Mouse (Mus musculus): ENCODE data around the gene Olfr156.
"Not testable (repeated sequence)": the region's sequence is repeated elsewhere in the genome, so short reads cannot be mapped to it uniquely, and the experiment has no call there.

Olfr156 gene

DNA sequence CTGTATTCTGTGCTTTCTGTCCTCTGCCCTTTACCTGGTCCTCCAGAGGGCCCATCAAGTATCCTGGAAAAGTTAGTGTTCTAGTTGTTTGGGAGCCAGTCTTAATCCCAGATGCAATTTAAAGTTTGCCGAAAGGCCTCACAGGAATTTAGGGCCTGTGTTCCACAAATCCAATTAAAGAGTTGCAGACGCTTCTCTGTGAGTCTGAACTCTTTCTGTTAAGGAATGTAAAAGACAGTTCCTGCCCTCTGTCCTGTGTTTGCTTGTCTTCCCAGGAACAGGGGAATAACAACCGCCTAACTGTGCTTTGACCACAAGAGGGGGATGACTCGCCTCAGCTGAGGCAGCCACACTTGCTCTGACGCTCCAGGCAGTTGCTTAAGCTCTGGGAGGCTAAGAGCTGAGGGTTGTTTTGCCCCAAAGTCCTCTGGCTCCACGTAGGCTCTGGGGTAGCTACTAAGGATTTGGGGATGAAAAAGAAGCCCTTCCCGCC, at the start of gene Olfr156:
Olfr156 (minus strand) TSS at position 51 of the 493 bp plus-strand sequence.
- DNase-seq (ENCODE audit: low spot score in 2 of 2), result no peak

- DNase-seq (ENCODE audit: low spot score in 2 of 2), result no peak
Observed at GRCm38 (mm10) chr4:43869821-43870220, 46.1 kb upstream of the Olfr156 start.

DNA sequence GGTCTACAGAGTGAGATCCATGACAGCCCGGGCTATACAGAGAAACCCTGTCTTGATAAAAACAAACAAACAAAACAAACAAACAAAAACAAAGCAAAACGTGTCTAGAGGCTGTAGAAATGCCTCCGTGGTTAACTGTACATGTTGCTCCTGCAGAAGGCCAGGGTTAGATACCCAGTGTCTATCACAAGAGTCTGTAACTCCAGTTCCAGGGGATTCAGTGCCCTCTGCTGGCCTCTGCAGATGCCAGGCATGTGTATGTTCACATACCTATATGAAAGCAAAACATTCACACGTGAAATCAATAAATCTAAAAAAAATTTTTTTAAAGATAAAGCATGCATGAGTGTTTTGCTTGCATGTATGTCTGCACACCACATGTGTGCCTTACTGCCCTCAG, 39.6 kb upstream of the Olfr156 start:
- DNase-seq (ENCODE audit: low spot score in 2 of 2), result no peak

DNA sequence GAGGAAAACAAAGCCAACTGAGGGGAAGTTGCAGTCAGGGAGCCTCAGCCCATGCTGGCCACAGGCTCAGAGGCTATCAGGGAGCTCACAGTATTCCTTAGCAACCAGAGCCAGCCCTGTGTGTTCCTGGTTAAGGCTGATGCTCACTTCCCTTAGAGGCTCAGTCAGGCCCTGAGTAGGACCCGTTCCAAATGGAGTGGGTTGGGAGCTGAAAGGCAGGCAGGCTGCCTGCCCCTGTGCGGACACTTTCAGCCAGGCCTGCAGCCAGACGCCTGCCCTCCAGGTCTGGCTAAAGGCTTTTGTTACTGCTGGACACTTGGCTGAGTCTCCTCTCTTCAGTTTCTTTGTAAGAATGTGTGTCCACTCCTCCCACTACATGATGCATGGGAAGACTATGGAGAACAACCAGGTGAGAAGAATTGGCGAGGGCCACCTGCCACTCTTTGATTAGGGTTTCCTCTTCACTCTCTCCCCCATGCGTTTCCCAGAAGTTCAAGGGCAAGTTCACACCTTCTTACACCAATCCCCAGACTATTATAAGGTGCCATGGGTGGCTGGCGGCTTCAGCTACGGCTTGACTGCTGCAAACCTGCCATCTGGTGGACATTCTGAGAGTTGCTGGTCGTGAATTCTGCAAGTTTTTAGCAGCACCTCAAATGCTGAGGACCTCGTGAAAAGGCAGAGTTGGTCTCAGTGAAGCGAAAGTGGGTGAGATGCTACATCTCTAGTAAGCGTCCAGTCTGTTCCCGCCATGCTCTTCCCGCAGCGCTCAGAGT, 37.2 kb upstream of the Olfr156 start:
- peak; percentile 27 to 68 for DNase-seq (ENCODE audit: low spot score in 2 of 2)

GRCm38 (mm10) chr4:43859886-43860285, 36.2 kb upstream of the Olfr156 start:
- DNase-seq (ENCODE audit: low spot score in 2 of 2), result no peak

GRCm38 (mm10) chr4:43854101-43854500, 30.4 kb upstream of the Olfr156 start:
- no peak for DNase-seq (ENCODE audit: low spot score in 2 of 2)

- DNase-seq (ENCODE audit: low spot score in 2 of 2), result no peak
Observed at GRCm38 (mm10) chr4:43851265-43851664, 27.6 kb upstream of the Olfr156 start, which contains the start of gene Olfr155. Gene Olfr155, plus strand, starts transcription at chr4:43851565.

- no peak for DNase-seq (ENCODE audit: low spot score in 2 of 2)
Observed at GRCm38 (mm10) chr4:43840101-43840500, 16.4 kb upstream of the Olfr156 start, which contains the start of gene Olfr157. Gene Olfr157, minus strand, starts transcription at chr4:43840201.

DNA sequence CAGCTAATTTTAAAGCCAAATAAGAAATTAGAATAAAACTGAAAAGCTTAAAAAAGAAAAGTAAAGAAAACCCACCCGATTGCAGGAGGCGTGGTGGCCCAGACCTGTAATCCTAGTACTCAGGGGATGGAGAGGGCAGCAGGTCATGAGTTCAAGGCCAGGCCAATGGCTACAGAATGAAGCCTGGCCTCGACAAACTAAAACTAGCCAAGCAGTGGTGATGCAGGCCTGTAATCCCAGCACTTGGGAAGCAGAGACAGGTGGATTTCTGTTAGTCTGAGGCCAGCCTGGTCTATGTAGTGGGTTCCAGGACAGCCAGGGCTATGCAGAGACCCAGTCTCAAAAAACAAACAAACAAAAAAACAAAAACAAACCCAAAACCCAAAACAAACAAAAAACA, 14.6 kb upstream of the Olfr156 start:
- no peak for DNase-seq (ENCODE audit: low spot score in 2 of 2)

DNA sequence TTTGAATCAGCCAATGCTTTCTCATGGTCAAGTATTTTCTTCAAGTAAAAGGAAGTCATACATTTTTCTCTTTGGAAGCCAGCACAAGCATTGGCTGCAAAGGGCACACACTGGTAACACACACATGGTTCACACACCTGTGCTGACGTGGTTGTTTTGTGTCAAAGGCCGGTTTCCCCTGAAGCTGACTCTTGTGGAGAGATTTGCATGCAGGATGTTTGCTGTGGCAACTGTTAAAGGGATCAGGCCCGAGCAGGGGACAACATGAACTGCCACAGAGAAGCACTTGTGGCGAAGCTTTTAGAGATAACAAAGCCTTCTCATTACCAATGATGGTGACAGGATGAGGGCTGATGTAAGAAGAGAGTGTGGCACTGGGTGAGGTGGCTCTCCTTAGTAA, 11.1 kb upstream of the Olfr156 start:
- no peak for DNase-seq (ENCODE audit: low spot score in 2 of 2)

- no peak for DNase-seq (ENCODE audit: low spot score in 2 of 2)
Observed at GRCm38 (mm10) chr4:43833752-43834151, 10.1 kb upstream of the Olfr156 start.

DNA sequence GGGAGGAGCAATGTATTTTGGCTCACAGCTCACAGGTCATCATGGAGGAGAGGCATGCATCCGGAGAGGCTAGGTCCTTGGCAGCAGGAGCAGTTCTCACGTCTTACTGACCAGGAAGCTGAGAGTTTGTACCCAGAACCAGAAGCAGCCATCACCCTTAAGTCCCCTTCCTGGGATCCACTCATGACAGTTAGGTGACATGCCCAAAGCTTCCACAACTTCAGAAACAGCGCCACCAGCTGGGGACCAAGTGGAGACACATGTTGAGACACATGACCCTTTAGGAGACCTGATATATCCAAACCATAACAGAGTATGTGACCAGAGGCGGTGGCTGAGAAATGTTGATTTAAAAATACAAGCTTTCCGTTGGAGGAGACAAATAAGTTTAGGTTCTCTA, 8.3 kb upstream of the Olfr156 start:
- DNase-seq (ENCODE audit: low spot score in 2 of 2), result no peak

DNA sequence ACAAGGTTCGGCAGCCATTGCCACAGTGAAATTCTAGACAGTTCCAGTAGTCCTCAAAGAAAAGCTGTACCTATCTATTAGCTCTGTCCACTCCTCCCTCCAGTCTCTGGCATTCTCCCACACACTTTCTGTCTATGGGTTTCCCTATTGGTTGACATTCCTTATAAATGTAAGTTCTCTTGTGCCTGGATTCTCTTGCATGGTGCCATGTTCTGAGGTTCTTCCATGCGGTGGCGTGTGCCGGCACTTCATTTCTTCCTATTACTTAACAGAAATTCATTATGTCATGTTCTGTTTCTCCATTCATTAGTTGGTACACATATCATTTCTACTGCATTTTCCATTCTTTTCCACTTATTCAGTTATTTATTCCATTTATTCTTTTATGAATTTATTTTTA, 5.1 kb upstream of the Olfr156 start:
- no peak for DNase-seq (ENCODE audit: low spot score in 2 of 2)

GRCm38 (mm10) chr4:43822896-43823550, 672 bp downstream of the Olfr156 start:
- DNase-seq (ENCODE audit: low spot score in 2 of 2), result no peak

DNA sequence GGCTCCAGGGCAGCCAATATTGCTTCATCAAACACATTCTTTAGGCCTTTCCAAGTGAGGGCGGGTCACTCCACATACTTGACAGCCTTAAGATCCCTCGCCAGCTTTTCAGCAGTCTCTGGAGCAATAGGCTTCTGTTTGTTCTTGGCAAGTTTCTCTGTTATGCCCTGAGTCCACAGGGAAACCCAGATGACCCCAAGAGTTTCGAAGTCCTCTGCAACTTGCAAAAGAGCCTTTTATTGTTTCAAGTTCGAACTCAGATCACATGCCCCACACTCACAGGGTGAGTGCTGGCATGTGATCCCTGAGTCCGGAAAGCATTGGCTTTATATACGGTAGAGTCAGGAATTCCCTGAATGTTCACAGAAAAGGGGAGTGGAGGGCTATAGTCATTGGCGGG, 24.8 kb downstream of the Olfr156 start:
- DNase-seq (ENCODE audit: low spot score in 2 of 2), result no peak

- DNase-seq (ENCODE audit: low spot score in 2 of 2), result not testable (repeated sequence)
Observed at GRCm38 (mm10) chr4:43795844-43796243, 27.9 kb downstream of the Olfr156 start.

- DNase-seq (ENCODE audit: low spot score in 2 of 2), result no peak
Observed at GRCm38 (mm10) chr4:43795296-43795695, 28.4 kb downstream of the Olfr156 start.

DNA sequence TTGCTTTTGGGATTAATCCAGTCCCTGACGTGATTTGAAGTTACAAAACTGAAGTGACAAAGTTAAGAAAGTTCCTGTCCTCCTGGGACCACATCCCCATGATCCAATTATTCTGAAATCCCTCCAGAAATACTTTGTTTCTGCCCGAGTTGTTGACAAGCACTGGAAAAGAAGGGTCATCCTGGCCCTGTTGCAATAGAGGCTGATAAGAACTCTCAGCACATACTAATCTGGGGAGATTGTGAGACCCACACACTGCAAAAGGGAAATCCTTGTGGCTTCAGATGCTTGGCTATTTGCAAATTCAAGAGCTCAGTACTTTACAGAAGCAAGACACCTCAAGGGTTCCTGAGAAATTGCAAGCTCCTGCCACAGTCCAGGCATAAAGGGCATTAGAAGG, 51.4 kb downstream of the Olfr156 start:
- no peak for DNase-seq (ENCODE audit: low spot score in 2 of 2)

GRCm38 (mm10) chr4:43771626-43772025, 52.1 kb downstream of the Olfr156 start:
- no peak for DNase-seq (ENCODE audit: low spot score in 2 of 2)

- no peak for DNase-seq (ENCODE audit: low spot score in 2 of 2)
Observed at GRCm38 (mm10) chr4:43770909-43771308, 52.8 kb downstream of the Olfr156 start, which contains the start of gene Olfr159. Gene Olfr159, minus strand, starts transcription at chr4:43771009.
